ENCODE assay signal across 13 mouse cellular contexts in genomic region chr19:5603664-5604063, GRCm38 (mm10). TPM values are rescaled to one million over a fixed set of nuclear protein-coding genes. Genes with fewer than 3 reads are reported as not detected.
A peak's percentile ranks its signal among the peaks of the same experiment; 100 is the strongest.
DNase-seq lines count a peak whose midpoint lies in the region; ATAC-seq and TF ChIP-seq lines count a peak whose summit lies in the region.
"Had no signal": no experiment of that assay in that cellular context is flagged by ENCODE, and none has a peak within 500 bp of the region (broad histone marks: within the 10 kb centered on the region; RNA-seq: fewer than 3 reads in every experiment).

No protein-coding gene starts in this region.

- H3K9me3 ChIP-seq in forebrain, embryonic 13.5 days (replicated peaks), result no peaks in the 10 kb centered on the region
- no peaks in the 10 kb centered on the region for H3K9me3 ChIP-seq in forebrain, postnatal 0 days (ENCODE audit: low read length)
- no peaks in the 10 kb centered on the region for H3K9me3 ChIP-seq in megakaryocyte, embryonic 14.5 days
- no peaks in the 10 kb centered on the region for H3K9me3 ChIP-seq in embryonic facial prominence, embryonic 12.5 days
- no peaks in the 10 kb centered on the region for H3K9me3 ChIP-seq in liver, embryonic 15.5 days (replicated peaks)

- no peak for DNase-seq in forebrain, postnatal 0 days
- DNase-seq in adrenal gland, postnatal 10 days, result no peak
- DNase-seq: kidney, adult 8-10 months; lung, embryonic 14.5 days had no signal

- peaks cover 30% of the 10 kb centered on the region for H3K4me1 ChIP-seq in forebrain, embryonic 13.5 days
- peaks cover 6% of the 10 kb centered on the region; the same call in 1 of the 2 replicates for H3K4me1 ChIP-seq in forebrain, postnatal 0 days (ENCODE audit: insufficient read depth)
- peaks cover 88% of the 10 kb centered on the region for H3K4me1 ChIP-seq in megakaryocyte, embryonic 14.5 days
- peaks cover 24% of the 10 kb centered on the region for H3K4me1 ChIP-seq in embryonic facial prominence, embryonic 12.5 days
- H3K4me1 ChIP-seq in liver, embryonic 15.5 days (replicated peaks), result peaks cover 35% of the 10 kb centered on the region

- no peak for ATAC-seq in forebrain, embryonic 13.5 days
- ATAC-seq in forebrain, postnatal 0 days, result no peak
- no peak for ATAC-seq in megakaryocyte, adult 5-6 weeks (ENCODE audit: poor library complexity, severe bottlenecking)
- no peak for ATAC-seq in embryonic facial prominence, embryonic 12.5 days (ENCODE audit: insufficient number of reproducible peaks, insufficient read depth, low FRiP score, low TSS enrichment)
- ATAC-seq in liver, embryonic 15.5 days (ENCODE audit: insufficient read depth), result no peak
- ATAC-seq: hindbrain, postnatal 0 days had no signal

- H3K4me3 ChIP-seq in forebrain, embryonic 13.5 days, result no peak overlapping the region
- H3K4me3 ChIP-seq in forebrain, postnatal 0 days (ENCODE audit: low read depth, low read length), result no peak overlapping the region
- H3K4me3 ChIP-seq in megakaryocyte, embryonic 14.5 days (replicated peaks), result peak overlapping the region; percentile 94
- H3K4me3 ChIP-seq in embryonic facial prominence, embryonic 12.5 days, result no peak overlapping the region
- no peak overlapping the region for H3K4me3 ChIP-seq in liver, embryonic 15.5 days (replicated peaks)
- H3K4me3 ChIP-seq: layer of hippocampus, adult 2 months had no signal

- peak overlapping the region; percentile 92; the same call in 1 of the 2 replicates for H3K4me2 ChIP-seq in forebrain, embryonic 13.5 days
- no peak overlapping the region for H3K4me2 ChIP-seq in forebrain, postnatal 0 days (ENCODE audit: low read depth)
- H3K4me2 ChIP-seq in embryonic facial prominence, embryonic 12.5 days (replicated peaks), result no peak overlapping the region
- H3K4me2 ChIP-seq in liver, embryonic 15.5 days, result peak overlapping the region; percentile 88; the same call in 1 of the 2 replicates

- no peak overlapping the region for H3K9ac ChIP-seq in forebrain, embryonic 13.5 days
- no peak overlapping the region for H3K9ac ChIP-seq in forebrain, postnatal 0 days
- peak overlapping the region; percentile 2; the same call in 1 of the 2 replicates for H3K9ac ChIP-seq in embryonic facial prominence, embryonic 12.5 days
- H3K9ac ChIP-seq in liver, embryonic 15.5 days, result no peak overlapping the region

- TF ChIP-seq CTCF in forebrain, postnatal 0 days (IDR thresholded peaks at IDR 0.05; ENCODE audit: low read depth), result no peak

- H3K36me3 ChIP-seq in forebrain, embryonic 13.5 days (ENCODE audit: poor library complexity, severe bottlenecking), result peaks cover 60% of the 10 kb centered on the region
- H3K36me3 ChIP-seq in forebrain, postnatal 0 days (ENCODE audit: insufficient read depth), result peaks cover 58% of the 10 kb centered on the region
- H3K36me3 ChIP-seq in megakaryocyte, embryonic 14.5 days (replicated peaks; ENCODE audit: low read length), result peaks cover 62% of the 10 kb centered on the region
- H3K36me3 ChIP-seq in embryonic facial prominence, embryonic 12.5 days, result peaks cover 58% of the 10 kb centered on the region
- peaks cover 60% of the 10 kb centered on the region for H3K36me3 ChIP-seq in liver, embryonic 15.5 days (replicated peaks)

- no peak overlapping the region for H3K27ac ChIP-seq in forebrain, embryonic 13.5 days
- no peak overlapping the region for H3K27ac ChIP-seq in forebrain, postnatal 0 days (ENCODE audit: low read depth, low read length)
- no peak overlapping the region for H3K27ac ChIP-seq in embryonic facial prominence, embryonic 12.5 days
- no peak overlapping the region; the same call in 1 of the 2 replicates for H3K27ac ChIP-seq in liver, embryonic 15.5 days (replicated peaks)
- H3K27ac ChIP-seq: hindbrain, postnatal 0 days; layer of hippocampus, adult 2 months had no signal

- 88% methylated on average over 7 of the region's 7 CpGs for WGBS in forebrain, embryonic 13.5 days
- WGBS in forebrain, postnatal 0 days, result 89% methylated on average over 7 of the region's 7 CpGs
- 89% methylated on average over 7 of the region's 7 CpGs for WGBS in embryonic facial prominence, embryonic 12.5 days
- WGBS in liver, embryonic 15.5 days (ENCODE audit: insufficient replicate concordance), result 81% methylated on average over 7 of the region's 7 CpGs

- no peaks in the 10 kb centered on the region for H3K27me3 ChIP-seq in forebrain, embryonic 13.5 days
- no peaks in the 10 kb centered on the region for H3K27me3 ChIP-seq in forebrain, postnatal 0 days (ENCODE audit: insufficient read depth, low read length)
- H3K27me3 ChIP-seq in megakaryocyte, embryonic 14.5 days (replicated peaks), result no peaks in the 10 kb centered on the region
- H3K27me3 ChIP-seq in embryonic facial prominence, embryonic 12.5 days, result no peaks in the 10 kb centered on the region
- H3K27me3 ChIP-seq in liver, embryonic 15.5 days, result no peaks in the 10 kb centered on the region

RNA-seq across cellular contexts. Expression of gene Rnaseh2c, which starts 2.0 kb away (rescaled TPM):
- 146 and 170 TPM in 2 replicates for polyA plus RNA-seq in forebrain, embryonic 13.5 days (2015; fragmentation: Nextera tagmentation; extraction: Ambion mirVana)
- total RNA-seq in forebrain, postnatal 0 days (2014; rRNA removed), result 29.0 and 34.1 TPM in 2 replicates
- polyA plus RNA-seq in forebrain, postnatal 0 days (2015; fragmentation: Nextera tagmentation; extraction: Ambion mirVana), result 49.8 and 59.9 TPM in 2 replicates
- 356 and 520 TPM in 2 replicates for polyA plus RNA-seq in megakaryocyte, embryonic 14.5 days (2012; ENCODE audit: insufficient read depth, low replicate concordance)
- total RNA-seq in megakaryocyte, adult 5-6 weeks (2015), result 116 and 125 TPM in 2 replicates
- 94.6 and 136 TPM in 2 replicates for total RNA-seq in megakaryocyte, adult 5-6 weeks (2017)
- 148 and 158 TPM in 2 replicates for polyA plus RNA-seq in embryonic facial prominence, embryonic 12.5 days (2016; fragmentation: Nextera tagmentation; extraction: Ambion mirVana)
- 100 and 122 TPM in 2 replicates for polyA plus RNA-seq in liver, embryonic 15.5 days (2015; fragmentation: Nextera tagmentation; extraction: Ambion mirVana)
- 100 to 1,000 TPM in 1 of 2 experiments, 10 to 100 TPM in 1; 98.8 to 108 TPM for total RNA-seq in adrenal gland, postnatal 10 days (2021)

RNA-seq across cellular contexts. Expression of gene Kat5, which starts 6.4 kb away (rescaled TPM):
- 72.7 and 80.7 TPM in 2 replicates for polyA plus RNA-seq in forebrain, embryonic 13.5 days (2015; fragmentation: Nextera tagmentation; extraction: Ambion mirVana)
- 131 and 150 TPM in 2 replicates for total RNA-seq in forebrain, postnatal 0 days (2014; rRNA removed)
- polyA plus RNA-seq in forebrain, postnatal 0 days (2015; fragmentation: Nextera tagmentation; extraction: Ambion mirVana), result 62.8 and 72.6 TPM in 2 replicates
- polyA plus RNA-seq in megakaryocyte, embryonic 14.5 days (2012; ENCODE audit: insufficient read depth, low replicate concordance), result 26.7 and 57.5 TPM in 2 replicates
- 34.2 and 47.8 TPM in 2 replicates for total RNA-seq in megakaryocyte, adult 5-6 weeks (2015)
- 69.4 and 73.9 TPM in 2 replicates for total RNA-seq in megakaryocyte, adult 5-6 weeks (2017)
- 61.3 and 63.7 TPM in 2 replicates for polyA plus RNA-seq in embryonic facial prominence, embryonic 12.5 days (2016; fragmentation: Nextera tagmentation; extraction: Ambion mirVana)
- 16.2 and 17.4 TPM in 2 replicates for polyA plus RNA-seq in liver, embryonic 15.5 days (2015; fragmentation: Nextera tagmentation; extraction: Ambion mirVana)
- 10 to 100 TPM; 49.9 to 52.2 TPM for total RNA-seq in adrenal gland, postnatal 10 days (2021)

RNA-seq across cellular contexts. Expression of gene Rela, which starts 33.6 kb away (rescaled TPM):
- 33.4 and 34.4 TPM in 2 replicates for polyA plus RNA-seq in forebrain, embryonic 13.5 days (2015; fragmentation: Nextera tagmentation; extraction: Ambion mirVana)
- total RNA-seq in forebrain, postnatal 0 days (2014; rRNA removed), result 23.2 and 34.8 TPM in 2 replicates
- polyA plus RNA-seq in forebrain, postnatal 0 days (2015; fragmentation: Nextera tagmentation; extraction: Ambion mirVana), result 26.8 and 32.3 TPM in 2 replicates
- 105 and 119 TPM in 2 replicates for polyA plus RNA-seq in megakaryocyte, embryonic 14.5 days (2012; ENCODE audit: insufficient read depth, low replicate concordance)
- 51.9 and 56.6 TPM in 2 replicates for total RNA-seq in megakaryocyte, adult 5-6 weeks (2015)
- 46.1 and 47.8 TPM in 2 replicates for total RNA-seq in megakaryocyte, adult 5-6 weeks (2017)
- 46.5 and 49.3 TPM in 2 replicates for polyA plus RNA-seq in embryonic facial prominence, embryonic 12.5 days (2016; fragmentation: Nextera tagmentation; extraction: Ambion mirVana)
- 23.3 and 24.2 TPM in 2 replicates for polyA plus RNA-seq in liver, embryonic 15.5 days (2015; fragmentation: Nextera tagmentation; extraction: Ambion mirVana)
- 10 to 100 TPM; 54.1 to 55.7 TPM for total RNA-seq in adrenal gland, postnatal 10 days (2021)

RNA-seq across cellular contexts. Expression of gene Ap5b1, which starts 35.8 kb away (rescaled TPM):
- polyA plus RNA-seq in forebrain, embryonic 13.5 days (2015; fragmentation: Nextera tagmentation; extraction: Ambion mirVana), result 1.4 and 1.7 TPM in 2 replicates
- total RNA-seq in forebrain, postnatal 0 days (2014; rRNA removed), result 9.0 and 9.5 TPM in 2 replicates
- 1.2 and 1.6 TPM in 2 replicates for polyA plus RNA-seq in forebrain, postnatal 0 days (2015; fragmentation: Nextera tagmentation; extraction: Ambion mirVana)
- 23.7 and 35.2 TPM in 2 replicates for polyA plus RNA-seq in megakaryocyte, embryonic 14.5 days (2012; ENCODE audit: insufficient read depth, low replicate concordance)
- total RNA-seq in megakaryocyte, adult 5-6 weeks (2015), result 18.3 and 23.2 TPM in 2 replicates
- 16.4 and 22.5 TPM in 2 replicates for total RNA-seq in megakaryocyte, adult 5-6 weeks (2017)
- 2.8 and 3.2 TPM in 2 replicates for polyA plus RNA-seq in embryonic facial prominence, embryonic 12.5 days (2016; fragmentation: Nextera tagmentation; extraction: Ambion mirVana)
- polyA plus RNA-seq in liver, embryonic 15.5 days (2015; fragmentation: Nextera tagmentation; extraction: Ambion mirVana), result 3.6 and 4.0 TPM in 2 replicates
- 1 to 10 TPM; 6.3 to 7.3 TPM for total RNA-seq in adrenal gland, postnatal 10 days (2021)

RNA-seq across cellular contexts. Expression of gene Ovol1, which starts 43.2 kb away (rescaled TPM):
- 0.06 TPM in 1 of 2 replicates, not detected in the other for polyA plus RNA-seq in forebrain, embryonic 13.5 days (2015; fragmentation: Nextera tagmentation; extraction: Ambion mirVana)
- total RNA-seq in forebrain, postnatal 0 days (2014; rRNA removed), result not detected in 2 replicates
- polyA plus RNA-seq in forebrain, postnatal 0 days (2015; fragmentation: Nextera tagmentation; extraction: Ambion mirVana), result 0.11 and 0.21 TPM in 2 replicates
- not detected in 2 replicates for polyA plus RNA-seq in megakaryocyte, embryonic 14.5 days (2012; ENCODE audit: insufficient read depth, low replicate concordance)
- 0.07 and 0.14 TPM in 2 replicates for total RNA-seq in megakaryocyte, adult 5-6 weeks (2015)
- 0.07 TPM in 1 of 2 replicates, not detected in the other for total RNA-seq in megakaryocyte, adult 5-6 weeks (2017)
- polyA plus RNA-seq in embryonic facial prominence, embryonic 12.5 days (2016; fragmentation: Nextera tagmentation; extraction: Ambion mirVana), result 1.3 and 1.6 TPM in 2 replicates
- 0.05 TPM in 1 of 2 replicates, not detected in the other for polyA plus RNA-seq in liver, embryonic 15.5 days (2015; fragmentation: Nextera tagmentation; extraction: Ambion mirVana)
- total RNA-seq in adrenal gland, postnatal 10 days (2021), result not detected
- total RNA-seq: gastrocnemius, adult 18-20 months; hindbrain, postnatal 0 days; layer of hippocampus, adult 2 months had no signal
- polyA plus RNA-seq: cerebellum, adult 2 months had no signal

Comparison
In these comparisons a context has a peak if more than half of its experiments do, and no peak if none do; other contexts are left out.
1. H3K4me2 ChIP-seq: peak in forebrain, embryonic 13.5 days (single experiment) and liver, embryonic 15.5 days (single experiment); none in forebrain, postnatal 0 days (single experiment) and embryonic facial prominence, embryonic 12.5 days (single experiment).